Mouse (Mus musculus) left cerebral cortex, postnatal 14 days (tissue): Measurements from ENCODE around the gene Icam2. TPM values are rescaled to one million over a fixed set of nuclear protein-coding genes. Genes with fewer than 3 reads are reported as not detected.
"Not testable (repeated sequence)": the region's sequence is repeated elsewhere in the genome, so short reads cannot be mapped to it uniquely, and the experiment has no call there.

Experiments used
- DNase-seq, 2 experiments: peaks; one replicate each; pipeline ENCODE4 v3.0.0; 2021 to 2022; ENCODE audit warnings: low spot score in 2 of 2, mixed read lengths in 1 of 2
- intact Hi-C: fragments of 180-260 bp; cut with DNase I; formaldehyde crosslinking; loops from one replicate; pipeline ENCODE4 v1.15.1; 2025
- total RNA-seq, 2 experiments: library from RNA; stranded (reverse); gene quantifications; 2 replicates each; pipeline ENCODE4 v1.2.3; 2021

Icam2 gene
- total RNA-seq, 2 experiments from 2014 or later: 4.3 to 5.1 TPM

- no peak for DNase-seq
- intact Hi-C loops: no loop called here
Measured at GRCm38 (mm10) chr11:106353188-106353587, 34.7 kb downstream of the Icam2 start, which contains the start of gene Scn4a. TSS of gene Scn4a (minus strand) at chr11:106353288.

GRCm38 (mm10) chr11:106351941-106352340 lies 35.9 kb downstream of the Icam2 start:
- no peak for DNase-seq
- intact Hi-C loops: no loop called here

DNA sequence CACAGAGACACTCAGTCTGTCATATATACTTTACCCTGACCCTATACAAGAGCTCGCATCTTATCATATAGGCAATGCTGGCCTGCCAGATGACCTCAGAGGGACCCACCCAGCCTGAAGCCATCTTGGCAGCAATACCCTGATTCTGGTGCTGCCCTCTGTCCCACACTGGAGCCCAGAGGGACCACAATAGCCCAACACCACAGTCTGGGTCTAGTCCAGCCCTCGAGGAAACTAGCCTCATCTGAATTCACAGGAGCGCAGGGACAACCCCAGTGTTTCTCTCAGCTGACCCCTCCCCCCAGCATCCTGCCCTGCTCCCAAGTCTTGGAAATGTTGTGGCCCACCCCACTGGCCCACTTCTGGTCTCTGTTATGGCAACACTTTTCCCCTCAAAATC lies 36.6 kb downstream of the Icam2 start:
- no peak for DNase-seq
- intact Hi-C loops: no loop called here

DNA sequence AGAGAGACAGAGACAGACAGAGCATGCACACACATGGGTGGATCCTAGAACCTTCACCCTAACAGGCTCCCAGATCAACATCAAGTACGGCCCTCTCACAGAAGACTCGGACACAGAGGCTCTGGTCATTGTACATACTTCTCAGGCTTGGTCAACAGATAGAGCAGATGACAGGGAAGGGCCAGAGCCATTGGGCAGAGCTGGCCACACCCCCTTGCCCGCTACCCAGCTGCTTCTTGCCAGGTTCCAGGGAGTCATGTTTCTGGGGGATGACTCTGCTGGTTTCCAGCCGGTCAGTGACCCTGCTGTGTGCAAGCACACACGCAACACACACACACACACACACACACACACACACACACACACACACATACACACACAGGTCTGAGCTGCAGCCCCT lies 37.0 kb downstream of the Icam2 start:
- no peak for DNase-seq
- intact Hi-C loops: no loop called here

DNA sequence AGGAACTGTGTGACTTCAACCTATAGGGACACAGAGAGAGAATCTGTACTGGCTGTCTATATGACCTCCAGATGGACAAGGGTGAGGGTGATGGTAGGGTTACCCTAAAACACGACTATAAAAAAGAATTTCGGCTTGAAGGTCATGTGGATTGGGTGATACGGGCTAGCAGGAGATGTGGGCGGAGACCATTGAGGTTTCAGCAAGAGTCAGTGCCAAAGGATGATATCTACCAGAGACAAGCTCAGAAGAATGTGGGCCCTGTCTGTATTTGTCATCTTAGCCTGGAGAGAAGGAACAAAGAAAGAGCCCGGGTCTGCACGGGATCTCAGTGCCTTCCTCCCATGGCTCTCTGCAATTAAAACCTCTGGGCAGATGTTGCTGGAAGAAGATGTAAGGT lies 38.1 kb downstream of the Icam2 start:
- DNase-seq: no peak
- intact Hi-C loops: no loop called here

GRCm38 (mm10) chr11:106344910-106345309 lies 43.0 kb downstream of the Icam2 start:
- intact Hi-C loops: no loop called here

DNA sequence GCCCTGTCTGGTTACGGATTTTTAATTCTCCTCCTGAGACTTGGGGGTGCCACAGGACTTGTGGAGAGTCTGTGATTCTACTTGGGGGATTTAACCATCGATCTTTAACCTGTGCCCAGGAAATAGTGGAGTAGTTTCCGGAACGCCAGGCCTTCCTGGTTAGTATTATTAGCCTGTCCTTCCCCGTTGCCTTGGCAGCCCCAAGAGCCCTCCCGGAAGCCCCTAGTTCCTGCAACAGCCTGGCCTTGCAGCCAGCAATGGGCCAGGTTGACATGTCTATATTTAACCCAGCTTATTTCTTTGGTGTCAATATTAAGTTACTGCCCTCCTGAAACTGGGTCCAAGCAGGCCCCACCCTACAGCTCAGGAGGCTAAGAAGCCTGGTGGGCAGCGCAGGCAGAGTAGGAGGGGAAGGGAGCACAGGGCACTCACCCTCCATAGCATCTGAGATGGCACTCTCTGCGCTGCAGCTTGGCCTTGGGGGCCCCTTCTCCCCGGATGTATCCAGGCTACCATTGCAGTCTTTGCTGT lies 46.8 kb downstream of the Icam2 start:
- DNase-seq: no peak
- intact Hi-C loops: no loop called here

More at GRCm38 (mm10) chr11:106344910-106345309, 43.0 kb downstream of the Icam2 start:
- DNase-seq: no peak

DNA sequence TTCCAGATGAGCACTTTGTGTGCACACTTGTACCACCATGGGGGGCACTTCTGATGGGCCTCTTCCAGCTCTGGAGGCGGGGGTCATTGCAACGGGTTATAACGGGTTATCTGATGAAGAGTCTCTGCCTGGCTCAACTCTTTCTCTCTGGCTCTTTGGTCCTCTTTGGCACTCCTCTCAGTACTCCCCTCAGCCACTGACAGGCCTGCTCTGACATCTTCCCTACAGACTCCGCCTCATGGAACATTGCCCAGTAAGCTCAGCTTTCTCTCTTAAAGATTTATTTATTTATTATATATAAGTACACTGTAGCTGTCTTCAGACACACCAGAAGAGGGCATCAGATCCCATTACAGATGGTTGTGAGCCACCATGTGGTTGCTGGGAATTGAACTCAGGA lies 48.6 kb downstream of the Icam2 start:
- DNase-seq, intact Hi-C loops: not testable (repeated sequence)

DNA sequence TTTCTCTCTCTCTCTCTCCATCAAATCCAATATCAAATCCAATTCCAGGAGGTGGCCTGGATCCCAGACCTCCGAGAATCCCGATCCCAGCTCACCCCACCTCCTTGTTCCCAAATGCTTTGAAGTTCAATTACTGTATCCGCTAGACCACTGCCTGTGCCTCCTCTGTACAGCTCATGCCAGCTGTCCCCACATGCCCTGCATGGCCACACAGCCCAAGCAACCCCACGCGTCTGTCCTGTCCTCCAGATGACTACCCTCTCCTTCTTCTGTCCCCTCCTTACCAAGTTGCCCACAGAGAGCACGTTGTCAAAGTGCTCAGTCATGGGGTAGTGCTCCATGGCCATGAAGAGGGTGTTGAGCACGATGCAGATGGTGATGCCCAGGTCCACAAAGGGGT lies 49.0 kb downstream of the Icam2 start:
- intact Hi-C loops: no loop called here
- no peak for DNase-seq

- no peak for DNase-seq
- intact Hi-C loops: no loop called here
Measured at GRCm38 (mm10) chr11:106338029-106338428, 49.8 kb downstream of the Icam2 start.

DNA sequence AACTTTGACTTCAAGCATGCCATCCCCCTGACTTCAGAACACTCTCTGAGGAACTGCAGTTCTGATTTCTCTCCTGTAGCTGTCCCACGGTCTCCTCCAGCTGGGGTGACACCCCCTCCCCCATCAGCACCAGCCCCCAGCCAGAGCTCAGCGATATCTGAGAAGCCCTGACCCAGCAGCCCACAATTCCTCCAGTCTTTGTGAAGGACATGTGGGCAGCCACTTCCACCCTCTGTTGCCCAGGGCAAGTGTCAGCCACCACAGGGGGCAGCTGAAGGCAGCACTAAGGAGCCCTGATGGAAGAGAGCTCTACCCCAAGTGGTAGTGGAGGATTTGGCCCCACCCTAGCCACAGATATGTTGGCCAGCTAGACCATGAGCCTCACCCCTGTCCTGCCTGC lies 53.8 kb downstream of the Icam2 start:
- no peak for DNase-seq
- intact Hi-C loops: no loop called here

DNA sequence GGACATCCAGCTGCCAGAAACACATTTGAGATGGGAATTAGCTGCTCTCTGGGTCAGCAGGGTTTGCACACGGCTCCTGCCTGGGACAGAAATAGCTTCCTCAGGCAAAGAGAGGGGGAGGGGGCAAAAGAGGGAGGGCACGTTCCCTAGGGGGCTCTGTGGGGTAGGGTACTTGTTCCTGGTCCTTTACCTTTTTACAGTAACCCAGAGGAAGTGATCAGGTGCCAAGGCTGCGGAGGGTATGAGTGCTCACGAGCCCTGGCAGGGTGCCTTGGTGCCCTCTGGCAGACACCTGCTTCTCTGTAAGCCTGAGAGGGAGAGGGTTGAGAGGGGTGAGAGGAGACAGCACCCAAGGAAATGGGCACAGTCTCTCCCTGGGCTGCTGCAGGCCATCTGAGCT lies 55.4 kb downstream of the Icam2 start:
- intact Hi-C loops: no loop called here

GRCm38 (mm10) chr11:106329682-106330081 lies 58.2 kb downstream of the Icam2 start:
- intact Hi-C loops: loop anchor here (2.0 to 5.0 kb wide), 2 partner anchors 38 to 63 kb away; partner anchors contain the start of gene Prr29
- DNase-seq: peak; percentile 63 to 77

More for the DNA sequence above, 55.4 kb downstream of the Icam2 start:
- DNase-seq: no peak

- no peak for DNase-seq
- intact Hi-C loops: loop anchor here (5.0 kb wide), 1 partner anchor 38 kb away; the partner anchor contains the start of gene Prr29
Measured at GRCm38 (mm10) chr11:106329128-106329527, 58.7 kb downstream of the Icam2 start.

- DNase-seq: no peak
- intact Hi-C loops: loop anchor here (5.0 kb wide), 1 partner anchor 39 kb away; the partner anchor contains the start of gene Prr29
Measured at GRCm38 (mm10) chr11:106328521-106328920, 59.4 kb downstream of the Icam2 start.

Other genes starting within 250 kb of the Icam2 start
- not detected for gene Gm10840, start 227.2 kb downstream of the Icam2 start, total RNA-seq
- 100 to 1,000 TPM in 1 of 2 experiments, 10 to 100 TPM in 1; 97.2 to 103 TPM for gene Limd2, start 227.2 kb downstream of the Icam2 start, total RNA-seq
- gene Strada, start 185.9 kb downstream of the Icam2 start, total RNA-seq: 10 to 100 TPM; 24.3 to 26.9 TPM
- gene Ccdc47, start 171.7 kb downstream of the Icam2 start, total RNA-seq: 10 to 100 TPM; 78.5 to 79.8 TPM
- gene Ddx42, start 171.1 kb downstream of the Icam2 start, total RNA-seq: 10 to 100 TPM; 69.0 to 69.4 TPM
- gene Ftsj3, start 132.0 kb downstream of the Icam2 start, total RNA-seq: 10 to 100 TPM; 28.9 to 30.7 TPM
- 100 to 1,000 TPM; 145 TPM for gene Psmc5, start 131.9 kb downstream of the Icam2 start, total RNA-seq
- 10 to 100 TPM; 14.1 to 15.9 TPM for gene Smarcd2, start 115.1 kb downstream of the Icam2 start, total RNA-seq
- gene Tcam1, start 111.4 kb downstream of the Icam2 start, total RNA-seq: under 1 TPM; 0.11 to 0.20 TPM
- not detected for gene Gh, start 86.2 kb downstream of the Icam2 start, total RNA-seq
- gene Cd79b, start 73.3 kb downstream of the Icam2 start, total RNA-seq: not detected
- under 1 TPM in 1 of 2 experiments, not detected in 1; 0.06 TPM for gene Scn4a, start 34.8 kb downstream of the Icam2 start, total RNA-seq
- gene Prr29, start 22.6 kb downstream of the Icam2 start, total RNA-seq: not detected
- 1 to 10 TPM; 6.7 to 8.7 TPM for gene Ern1, start 99.8 kb upstream of the Icam2 start, total RNA-seq
- 100 to 1,000 TPM in 1 of 2 experiments, 10 to 100 TPM in 1; 98.0 to 102 TPM for gene Tex2, start 225.3 kb upstream of the Icam2 start, total RNA-seq